Mouse (Mus musculus) kidney, adult 2 months (tissue): ENCODE measurements around the gene Pdss2. TPM values are rescaled to one million over a fixed set of nuclear protein-coding genes. Genes with fewer than 3 reads are reported as not detected.

Experiments used
- DNase-seq: peaks from one replicate; pipeline ENCODE4 v3.0.0; 2021
- H3K27ac ChIP-seq: fragments of 200-500 bp; 2 replicates; pipeline ENCODE4 v1.5.1; 2012; ENCODE audit warnings: low read depth, low read length, control low read depth, inconsistent platforms; ENCODE audit not compliant: insufficient read depth
- H3K27me3 ChIP-seq: fragments of 200-500 bp; replicated peaks from 2 replicates; pipeline ENCODE4 v1.6.1; 2012; ENCODE audit warnings: mild to moderate bottlenecking, moderate library complexity, low read length, inconsistent platforms; ENCODE audit not compliant: control insufficient read depth, insufficient read depth
- H3K36me3 ChIP-seq: fragments of 200-500 bp; 2 replicates; pipeline ENCODE4 v1.6.1; 2012; ENCODE audit warnings: mild to moderate bottlenecking, moderate library complexity, low read length, inconsistent platforms; ENCODE audit not compliant: control insufficient read depth, insufficient read depth
- H3K4me1 ChIP-seq: fragments of 200-500 bp; 2 replicates; pipeline ENCODE4 v1.6.1; 2011; ENCODE audit warnings: low read length; ENCODE audit not compliant: control insufficient read depth, insufficient read depth
- H3K4me3 ChIP-seq: fragments of 200-500 bp; 2 replicates; pipeline ENCODE4 v1.5.1; 2011; ENCODE audit warnings: mild to moderate bottlenecking, low read depth, low read length, control low read depth; ENCODE audit not compliant: insufficient read depth
- CTCF ChIP-seq: fragments of 200-500 bp; conservative IDR thresholded peaks from 2 replicates; pipeline ENCODE4 v1.5.1; 2011; ENCODE audit warnings: low read depth, mild to moderate bottlenecking, control low read depth, low read length, moderate library complexity, mixed read lengths; ENCODE audit not compliant: insufficient read depth, insufficient read length
- POLR2A ChIP-seq: fragments of 200-500 bp; IDR thresholded peaks from one replicate; pipeline ENCODE4 v1.6.1; 2011; ENCODE audit warnings: low read depth, low read length, control low read depth
- WGBS: fragments of 180-500 bp; shearing (Covaris S2); methylation state at CpG from one replicate; pipeline ENCODE4 v1.1.7; 2018; 5-methylcytosine and 5-hydroxymethylcytosine counted together
- polyA plus RNA-seq: library from polyadenylated mRNA; depleted of rRNA; stranded (reverse); fragments of >200 nt; gene quantifications from 2 replicates; pipeline ENCODE4 v1.2.3, GENCODE M21; 2012

Pdss2 gene
- polyA plus RNA-seq, 1 experiment: 16.8 TPM

DNA sequence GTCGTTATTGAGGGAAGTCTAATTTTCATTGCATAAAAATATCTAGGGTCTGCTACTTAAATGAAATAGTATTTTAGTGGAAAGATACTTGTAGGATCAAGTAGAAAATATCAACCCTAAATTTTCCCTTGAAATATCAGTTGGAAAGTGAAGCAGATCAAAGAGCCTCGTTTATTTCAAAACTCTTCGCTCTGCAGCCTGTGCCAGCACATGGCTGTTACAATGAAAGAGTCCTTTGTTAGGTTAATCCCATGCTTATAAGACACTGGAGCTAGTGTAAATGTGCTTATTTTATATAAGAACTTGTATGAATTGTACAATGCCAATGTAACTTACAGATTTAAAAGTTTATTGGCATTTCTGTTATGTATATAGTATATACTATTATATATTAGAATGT, 51.8 kb downstream of the Pdss2 start:
- Histone ChIP-seq H3K27ac (no peak overlapping the region), H3K4me3 (no peak overlapping the region), H3K27me3 (no peaks in the 10 kb centered on the region), H3K36me3 (no peaks in the 10 kb centered on the region), H3K4me1 (peaks cover 6% of the 10 kb centered on the region; the same call in 1 of the 2 replicates)
- TF ChIP-seq POLR2A: no peak
- TF ChIP-seq CTCF: no peak
- no peak for DNase-seq
- 86% methylated on average over 3 of the region's 3 CpGs for WGBS

DNA sequence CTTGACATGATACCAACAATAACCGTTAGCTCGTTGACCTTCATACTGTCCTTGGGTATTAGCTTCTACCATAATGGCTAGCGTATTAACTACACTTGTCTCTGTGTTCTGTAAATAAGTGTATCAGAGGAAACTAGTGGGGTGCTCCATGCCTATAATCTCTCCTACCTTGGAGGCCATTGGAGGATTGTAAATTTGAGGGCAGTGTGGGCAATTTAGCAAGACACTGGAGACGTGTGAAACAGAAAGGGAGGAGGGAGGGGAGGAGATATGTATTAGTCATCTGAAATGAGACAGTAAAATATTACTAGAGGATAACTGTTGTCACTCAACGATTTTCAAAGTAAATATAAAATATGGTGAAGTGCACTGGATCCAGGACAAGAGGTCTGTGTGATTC, 54.2 kb downstream of the Pdss2 start:
- no peak overlapping the region for H3K4me3 ChIP-seq
- WGBS: 73% methylated on average over 5 of the region's 5 CpGs
- no peaks in the 10 kb centered on the region for H3K36me3 ChIP-seq
- peaks cover 6% of the 10 kb centered on the region; the same call in 1 of the 2 replicates for H3K4me1 ChIP-seq
- H3K27ac ChIP-seq: no peak overlapping the region
- no peak for TF ChIP-seq POLR2A
- TF ChIP-seq CTCF: no peak
- no peak for DNase-seq
- no peaks in the 10 kb centered on the region for H3K27me3 ChIP-seq

DNA sequence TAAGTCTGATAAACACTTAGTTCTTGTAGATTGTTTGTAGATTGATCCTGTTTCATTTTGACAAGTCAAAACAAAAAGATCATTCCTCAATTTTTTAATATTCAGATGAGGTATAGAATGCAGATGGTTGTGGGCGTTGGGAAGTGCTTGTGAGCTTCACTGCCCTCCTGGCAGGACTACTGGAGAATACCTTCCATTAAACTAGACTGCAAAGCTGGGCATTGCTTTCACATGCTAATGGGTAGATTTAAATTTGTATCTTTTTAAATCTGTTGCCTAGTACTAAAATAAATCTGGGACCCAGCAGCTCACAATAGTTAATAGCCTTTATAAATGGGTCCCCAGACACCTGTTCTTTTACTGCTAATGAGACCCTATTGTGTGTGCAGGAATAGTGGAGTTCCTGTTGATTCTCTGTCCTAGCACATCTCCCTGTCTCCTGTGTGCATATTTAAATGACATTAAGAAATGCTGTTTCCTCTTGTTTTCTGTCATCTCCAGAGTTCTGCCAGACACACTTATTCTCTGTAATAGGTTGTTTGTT, 54.9 kb downstream of the Pdss2 start:
- WGBS: 87% methylated on average over 1 of the region's 1 CpGs
- DNase-seq: no peak
- no peaks in the 10 kb centered on the region for H3K27me3 ChIP-seq

DNA sequence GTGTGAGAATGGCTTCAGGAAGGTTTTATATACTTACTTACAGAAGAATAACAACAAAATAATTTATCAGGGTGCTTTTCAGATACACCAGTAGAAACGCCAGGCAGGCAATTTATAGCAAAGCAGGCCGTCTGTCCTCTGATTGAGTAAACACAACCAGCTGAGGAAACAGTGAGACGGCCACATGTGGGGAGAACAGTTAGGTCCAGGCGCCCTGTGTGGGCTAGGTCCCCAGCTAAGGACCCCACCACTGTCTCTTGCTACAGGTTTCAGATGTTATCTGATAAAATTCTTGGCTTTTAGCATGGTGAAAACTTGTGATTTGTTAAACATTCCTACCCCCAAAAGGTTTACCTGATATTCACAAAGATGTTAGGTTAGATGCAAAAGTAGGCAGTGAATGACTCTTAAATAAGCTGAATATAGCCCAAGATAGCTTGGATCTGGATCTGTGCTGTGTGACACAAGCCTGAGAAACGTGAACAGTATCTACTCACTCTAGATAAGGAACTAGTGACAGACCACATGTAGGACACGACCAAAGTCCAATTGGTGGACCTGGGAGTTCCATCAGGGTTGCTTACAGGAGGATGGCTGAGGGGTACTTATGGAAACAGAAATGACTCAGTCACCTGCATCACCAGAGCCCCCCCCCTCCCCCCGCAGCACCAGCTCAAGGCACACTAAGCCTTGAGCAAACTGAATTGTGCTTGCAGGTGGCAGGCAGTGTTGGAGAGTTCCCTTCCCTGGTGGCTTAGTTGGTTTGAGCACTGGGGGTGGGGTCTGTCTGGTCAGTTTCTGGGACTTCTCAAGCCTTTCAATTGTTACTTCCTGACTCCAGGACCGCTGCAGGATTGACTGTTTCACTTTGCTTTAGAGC, 56.2 kb downstream of the Pdss2 start:
- Histone ChIP-seq H3K27me3 (no peaks in the 10 kb centered on the region), H3K4me1 (no peaks in the 10 kb centered on the region), H3K4me3 (no peak overlapping the region), H3K27ac (no peak overlapping the region), H3K36me3 (no peaks in the 10 kb centered on the region)
- TF ChIP-seq POLR2A: no peak
- no peak for TF ChIP-seq CTCF
- 77% methylated on average over 8 of the region's 8 CpGs for WGBS
- no peak for DNase-seq

More for the DNA sequence above, 54.9 kb downstream of the Pdss2 start:
- H3K36me3 ChIP-seq: no peaks in the 10 kb centered on the region
- H3K4me3 ChIP-seq: no peak overlapping the region
- no peak overlapping the region for H3K27ac ChIP-seq
- TF ChIP-seq CTCF: no peak
- TF ChIP-seq POLR2A: no peak
- peaks cover 5% of the 10 kb centered on the region; the same call in 1 of the 2 replicates for H3K4me1 ChIP-seq

DNA sequence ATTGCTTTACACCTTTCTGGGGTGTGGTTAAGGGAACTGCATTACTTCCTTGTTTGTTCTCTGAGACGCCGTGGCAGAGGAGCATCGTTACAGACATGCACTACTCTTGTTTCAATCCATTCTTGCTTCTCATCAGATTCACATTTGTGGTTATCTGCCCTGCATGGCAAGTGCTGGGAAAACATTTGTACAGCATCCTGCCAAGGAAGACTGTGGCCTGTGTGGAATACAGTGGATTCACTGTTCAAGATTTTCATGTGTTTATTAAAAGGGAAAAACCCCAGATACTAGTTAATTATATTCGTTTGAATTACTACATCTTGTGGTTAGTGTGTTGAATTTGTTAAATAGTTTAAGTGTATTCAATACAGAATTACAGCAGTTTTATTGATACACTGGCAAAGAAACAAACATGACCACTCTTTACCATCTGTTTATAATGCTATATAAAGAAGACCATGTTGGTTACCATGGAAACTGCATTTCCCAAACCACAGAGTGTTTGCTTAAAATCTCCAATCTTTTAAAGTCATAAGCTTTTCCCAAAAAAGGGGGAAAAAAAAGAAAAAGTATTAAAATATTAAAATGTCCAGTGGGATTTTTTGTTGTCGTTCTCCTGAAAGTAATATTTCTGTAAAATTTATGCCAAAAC, 58.5 kb downstream of the Pdss2 start:
- H3K4me3 ChIP-seq: no peak overlapping the region
- TF ChIP-seq POLR2A (no peak), CTCF (no peak)
- no peak overlapping the region for H3K27ac ChIP-seq
- H3K36me3 ChIP-seq: no peaks in the 10 kb centered on the region
- DNase-seq: no peak
- no peaks in the 10 kb centered on the region for H3K4me1 ChIP-seq
- H3K27me3 ChIP-seq: no peaks in the 10 kb centered on the region
- 75% methylated on average over 5 of the region's 5 CpGs for WGBS

DNA sequence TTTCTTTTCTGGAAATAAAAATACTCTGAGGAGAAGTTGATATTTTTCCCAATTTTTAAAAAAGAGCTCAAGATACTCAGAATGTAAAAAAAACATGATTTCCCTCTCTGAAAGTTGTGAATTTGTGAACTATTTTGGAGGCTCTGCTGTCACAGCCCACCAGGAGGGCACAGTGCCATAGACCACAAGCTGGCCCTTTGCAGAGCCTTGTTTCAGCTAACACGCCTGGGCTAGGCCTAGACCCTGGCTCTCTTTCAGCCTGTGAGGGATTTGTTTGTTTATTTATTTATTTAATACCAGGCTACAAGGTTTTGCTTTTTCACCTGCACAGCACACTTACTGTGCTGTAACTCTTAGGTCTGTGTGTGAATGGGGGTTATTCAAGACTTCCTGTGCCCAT, 64.3 kb downstream of the Pdss2 start:
- H3K27ac ChIP-seq: no peak overlapping the region
- 91% methylated on average over 1 of the region's 1 CpGs for WGBS
- no peaks in the 10 kb centered on the region for H3K4me1 ChIP-seq
- H3K36me3 ChIP-seq: no peaks in the 10 kb centered on the region
- no peak overlapping the region for H3K4me3 ChIP-seq
- no peak for TF ChIP-seq POLR2A
- no peak for TF ChIP-seq CTCF
- DNase-seq: no peak
- H3K27me3 ChIP-seq: no peaks in the 10 kb centered on the region
